Mouse (Mus musculus) CH12.LX (cell line): ENCODE data around the gene Alkbh4.
A peak's percentile ranks its signal among the peaks of the same experiment; 100 is the strongest.

Experiments used
- CTCF ChIP-seq, 2 experiments: IDR thresholded peaks in 1 of 2; conservative IDR thresholded peaks in 1 of 2; 2 replicates each; pipeline ENCODE4 v1.5.1; 2011 to 2012; ENCODE audit warnings: low read depth in 2 of 2, low read length in 2 of 2, improper control_type of control experiment in 1 of 2, inconsistent platforms in 1 of 2, mild to moderate bottlenecking in 1 of 2, moderate library complexity in 1 of 2
- HCFC1 ChIP-seq: IDR thresholded peaks from 2 replicates; pipeline ENCODE4 v1.6.1; 2012; ENCODE audit warnings: low read depth, mild to moderate bottlenecking, inconsistent platforms, low read length, improper control_type of control experiment
- KAT2A ChIP-seq: IDR thresholded peaks from 2 replicates; pipeline ENCODE4 v1.6.1; 2012; ENCODE audit warnings: low read length, improper control_type of control experiment, inconsistent platforms; ENCODE audit not compliant: insufficient replicate concordance
- MAX ChIP-seq: IDR thresholded peaks from 2 replicates; pipeline ENCODE4 v1.6.1; 2011; ENCODE audit warnings: low read length, improper control_type of control experiment
- NELFE ChIP-seq: IDR thresholded peaks from 2 replicates; pipeline ENCODE4 v1.6.1; 2011; ENCODE audit warnings: low read depth, low read length, improper control_type of control experiment
- POLR2A ChIP-seq: IDR thresholded peaks from 2 replicates; pipeline ENCODE4 v1.6.1; 2011; ENCODE audit warnings: low read depth, mild to moderate bottlenecking, improper control_type of control experiment, low read length
- POLR2AphosphoS2 ChIP-seq: IDR thresholded peaks from 2 replicates; pipeline ENCODE4 v1.6.1; 2011; ENCODE audit warnings: low read depth, low read length, improper control_type of control experiment
- RAD21 ChIP-seq: IDR thresholded peaks from 2 replicates; pipeline ENCODE4 v1.6.1; 2011; ENCODE audit warnings: low read depth, mild to moderate bottlenecking, low read length, improper control_type of control experiment, moderate library complexity
- RCOR1 ChIP-seq: conservative IDR thresholded peaks from 2 replicates; pipeline ENCODE4 v1.6.1; 2012; ENCODE audit warnings: low read depth, mild to moderate bottlenecking, inconsistent platforms, low read length, improper control_type of control experiment
- USF1 ChIP-seq: IDR thresholded peaks from 2 replicates; pipeline ENCODE4 v1.6.1; 2014; ENCODE audit warnings: low read depth, mild to moderate bottlenecking, inconsistent platforms, low read length, improper control_type of control experiment
- USF2 ChIP-seq: conservative IDR thresholded peaks from 2 replicates; pipeline ENCODE4 v1.6.1; 2011; ENCODE audit warnings: low read depth, low read length, improper control_type of control experiment
- ZC3H11A ChIP-seq: IDR thresholded peaks from 2 replicates; pipeline ENCODE4 v1.6.1; 2012; ENCODE audit warnings: low read depth, mild to moderate bottlenecking, inconsistent platforms, low read length, improper control_type of control experiment
- ZNF384 ChIP-seq: IDR thresholded peaks from 2 replicates; pipeline ENCODE4 v1.6.1; 2012; ENCODE audit warnings: low read depth, low read length, improper control_type of control experiment, inconsistent platforms

GRCm38 (mm10) chr5:136135571-136136291 is at the start of gene Alkbh4, which contains the start of gene Lrwd1:
- TF ChIP-seq CTCF (conservative IDR thresholded peaks at IDR 0.05 in 1 of 2, IDR thresholded peaks at IDR 0.05 in 1 of 2; ENCODE audit: low read depth in 2 of 2, low read length in 2 of 2): peak in 1 of 2 experiments; percentile 75; a peak in 2 of 4 replicates
- TF ChIP-seq HCFC1: peak; percentile 99
- peak; percentile 70 for TF ChIP-seq NELFE
- TF ChIP-seq KAT2A: peak; percentile 94; the same call in 1 of the 2 replicates
- peak; percentile 17; the same call in 1 of the 2 replicates for TF ChIP-seq RAD21
- no peak for TF ChIP-seq ZC3H11A
- no peak for TF ChIP-seq POLR2AphosphoS2
- no peak for TF ChIP-seq USF1
- no peak; the same call in 1 of the 2 replicates for TF ChIP-seq MAX
- TF ChIP-seq POLR2A: peak; percentile 85
- TF ChIP-seq USF2: no peak
- no peak for TF ChIP-seq RCOR1
- TF ChIP-seq ZNF384: no peak
